Mouse (Mus musculus) spleen, postnatal 14 days (tissue): ENCODE data around the gene Yjefn3.
"Not testable (repeated sequence)": the region's sequence is repeated elsewhere in the genome, so short reads cannot be mapped to it uniquely, and the experiment has no call there.

Source experiments
- DNase-seq, 2 experiments: peaks; one replicate each; pipeline ENCODE4 v3.0.0; 2021 to 2022; ENCODE audit warnings: low spot score in 2 of 2

Gene Yjefn3

DNA sequence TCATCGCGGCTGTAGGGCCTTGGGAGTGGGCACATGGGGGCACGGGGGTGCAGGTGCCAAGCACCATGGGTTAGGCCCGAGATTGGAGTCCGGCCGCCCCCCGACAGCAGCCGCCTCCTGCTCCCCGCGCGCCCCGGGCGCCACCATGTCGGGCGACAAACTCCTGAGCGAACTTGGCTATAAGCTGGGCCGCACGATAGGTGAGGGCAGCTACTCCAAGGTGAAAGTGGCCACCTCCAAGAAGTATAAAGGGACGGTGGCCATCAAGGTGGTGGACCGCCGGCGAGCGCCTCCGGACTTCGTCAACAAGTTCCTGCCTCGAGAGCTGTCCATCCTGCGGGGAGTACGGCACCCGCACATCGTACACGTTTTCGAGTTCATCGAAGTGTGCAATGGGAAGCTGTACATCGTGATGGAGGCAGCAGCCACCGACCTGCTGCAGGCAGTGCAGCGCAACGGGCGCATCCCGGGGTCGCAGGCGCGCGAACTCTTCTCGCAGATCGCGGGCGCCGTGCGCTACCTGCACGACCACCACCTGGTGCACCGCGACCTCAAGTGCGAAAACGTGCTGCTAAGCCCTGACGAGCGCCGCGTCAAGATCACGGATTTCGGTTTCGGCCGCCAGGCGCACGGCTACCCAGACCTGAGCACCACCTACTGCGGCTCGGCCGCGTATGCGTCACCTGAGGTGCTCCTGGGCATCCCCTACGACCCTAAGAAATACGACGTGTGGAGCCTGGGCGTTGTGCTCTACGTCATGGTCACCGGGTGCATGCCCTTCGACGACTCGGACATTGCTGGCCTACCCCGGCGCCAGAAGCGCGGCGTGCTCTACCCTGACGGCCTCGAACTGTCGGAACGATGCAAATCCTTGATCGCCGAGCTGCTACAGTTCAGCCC is at the start of gene Yjefn3, which contains the start of the genes Tssk6 and Ndufa13:
Gene Yjefn3 (minus strand): TSS at position 550 of the 900 bp plus-strand sequence.
Gene Tssk6 (plus strand): TSS at position 22 of the 900 bp plus-strand sequence.
Gene Ndufa13 (minus strand): TSS at position 396 of the 900 bp plus-strand sequence.
- peak; percentile 38 to 52 for DNase-seq

DNA sequence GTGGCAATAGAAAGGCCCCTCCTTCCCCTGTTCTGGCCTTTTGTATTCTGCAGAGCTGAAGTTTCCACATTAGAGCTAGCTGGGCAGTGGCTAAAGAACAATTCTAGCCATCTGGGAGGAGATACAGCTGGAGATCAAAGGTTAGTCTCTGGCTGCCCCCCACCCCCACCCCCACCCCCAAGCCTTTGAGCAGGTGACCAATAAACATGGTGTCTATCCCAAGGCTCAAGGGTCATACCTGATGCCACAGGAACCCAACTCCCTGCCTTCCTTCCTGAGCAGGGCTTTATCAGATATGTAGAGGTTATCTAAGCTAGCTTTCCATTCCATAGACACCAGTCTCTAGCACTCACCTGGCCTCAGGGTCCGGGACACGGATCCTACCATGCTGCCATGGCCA is 47.8 kb upstream of the Yjefn3 start:
- no peak for DNase-seq

DNA sequence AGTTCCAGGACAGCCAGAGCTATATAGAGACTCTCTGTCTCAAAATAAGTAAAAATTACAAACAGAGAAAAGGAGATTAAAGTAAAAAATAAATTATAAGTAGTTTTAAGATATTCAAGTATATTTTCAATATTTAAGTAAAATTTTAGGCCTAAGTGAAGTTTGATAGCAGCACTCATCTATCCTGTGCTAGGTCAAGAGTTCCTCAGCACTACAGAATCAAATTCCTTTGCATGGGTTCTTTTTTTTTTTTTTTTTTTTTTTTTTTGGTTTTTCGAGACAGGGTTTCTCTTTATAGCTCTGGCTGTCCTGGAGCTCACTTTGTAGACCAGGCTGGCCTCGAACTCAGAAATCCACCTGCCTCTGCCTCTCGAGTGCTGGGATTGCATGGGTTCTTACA is 40.0 kb upstream of the Yjefn3 start:
- not testable (repeated sequence) for DNase-seq

DNA sequence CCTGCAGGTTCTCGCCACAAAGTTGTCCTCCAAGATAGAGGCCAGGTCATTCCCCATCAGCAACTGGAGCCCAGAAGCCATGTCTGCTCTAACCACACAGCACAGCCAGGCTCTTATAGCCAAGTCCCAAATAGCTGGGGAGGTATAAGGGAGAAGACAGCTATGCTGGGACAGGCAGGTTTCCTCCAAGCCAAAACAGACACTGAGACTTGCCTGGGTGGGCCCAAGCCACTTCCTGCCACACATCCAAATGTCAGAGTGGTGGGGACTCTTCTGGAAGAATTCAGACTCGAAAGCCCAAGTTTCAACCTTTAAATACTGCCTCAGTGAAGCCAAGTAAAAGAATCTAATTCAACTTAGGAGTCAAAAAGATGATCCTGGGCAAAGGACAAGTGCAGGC is 37.9 kb upstream of the Yjefn3 start:
- DNase-seq, result no peak

DNA sequence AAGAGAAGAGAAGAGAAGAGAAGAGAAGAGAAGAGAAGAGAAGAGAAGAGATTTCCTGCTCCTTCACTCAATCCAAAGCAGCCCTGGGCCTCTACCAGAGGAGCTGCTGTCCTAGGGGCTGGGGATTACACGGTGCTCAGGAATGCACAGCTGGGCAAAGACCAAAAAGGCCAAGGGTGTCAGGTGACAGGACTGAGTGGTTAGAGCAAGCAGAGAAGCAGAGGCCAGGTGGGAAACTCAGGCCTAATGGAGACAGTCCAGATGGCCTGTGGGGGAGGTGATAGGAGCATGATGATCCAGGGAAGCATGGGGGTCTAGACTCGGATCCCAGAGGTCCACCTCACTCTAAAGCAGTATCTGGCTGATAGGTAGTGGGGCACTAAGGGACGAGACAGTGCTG is 37.1 kb upstream of the Yjefn3 start:
- no peak for DNase-seq

DNA sequence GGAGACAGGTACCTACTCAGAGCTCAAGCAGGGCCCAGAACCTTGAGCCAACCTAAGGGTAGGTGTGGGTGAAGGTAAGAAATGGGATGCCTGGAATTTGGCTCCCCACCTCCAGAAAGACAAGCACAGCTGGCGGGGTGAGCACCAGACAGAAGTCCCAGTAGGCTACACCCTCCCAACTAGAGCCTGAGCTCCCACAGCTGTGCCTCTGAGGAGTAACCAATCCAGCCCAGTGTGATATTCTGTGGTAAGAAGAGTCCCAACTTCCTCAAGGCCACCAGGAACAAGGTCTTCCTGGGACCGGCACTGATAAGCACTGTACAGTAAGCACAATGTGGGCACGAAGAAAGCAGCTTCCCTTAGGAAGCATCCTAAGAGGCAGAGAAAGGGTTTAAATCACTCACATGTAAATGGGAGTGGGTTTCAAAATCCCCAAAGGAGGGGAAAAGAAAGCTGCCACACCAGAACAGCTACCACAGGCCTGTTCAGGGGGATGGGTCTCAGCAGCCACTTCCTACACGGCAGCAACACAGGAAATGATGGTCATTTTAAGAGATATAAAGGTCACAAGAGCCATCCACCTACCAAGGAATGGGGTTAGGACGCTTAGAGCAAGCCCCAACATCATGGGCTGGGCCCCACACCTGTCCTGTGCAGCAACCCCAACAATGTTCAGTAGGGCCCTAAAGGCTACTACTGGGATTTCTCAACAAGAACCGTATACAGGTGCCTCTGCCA is 35.9 kb upstream of the Yjefn3 start:
- no peak for DNase-seq

DNA sequence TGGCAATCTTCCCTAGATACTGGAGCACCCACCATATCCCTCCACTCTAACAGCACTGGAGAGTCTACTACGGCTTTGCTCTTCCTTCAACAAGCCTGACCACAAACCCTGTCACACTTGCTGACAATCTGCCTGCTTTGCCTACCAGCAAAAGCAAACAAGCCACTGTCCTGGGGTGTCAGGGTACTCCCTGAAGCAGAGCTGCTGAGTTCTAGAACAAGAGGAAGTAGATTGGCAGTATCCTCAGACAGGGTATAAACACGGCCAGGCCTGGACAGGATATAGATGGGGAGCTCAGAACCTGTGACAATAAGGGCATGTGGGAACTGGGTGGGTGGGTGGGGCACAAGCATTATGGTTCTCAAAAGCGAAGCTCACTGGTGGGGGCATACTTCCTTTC is 35.0 kb upstream of the Yjefn3 start:
- no peak for DNase-seq

DNA sequence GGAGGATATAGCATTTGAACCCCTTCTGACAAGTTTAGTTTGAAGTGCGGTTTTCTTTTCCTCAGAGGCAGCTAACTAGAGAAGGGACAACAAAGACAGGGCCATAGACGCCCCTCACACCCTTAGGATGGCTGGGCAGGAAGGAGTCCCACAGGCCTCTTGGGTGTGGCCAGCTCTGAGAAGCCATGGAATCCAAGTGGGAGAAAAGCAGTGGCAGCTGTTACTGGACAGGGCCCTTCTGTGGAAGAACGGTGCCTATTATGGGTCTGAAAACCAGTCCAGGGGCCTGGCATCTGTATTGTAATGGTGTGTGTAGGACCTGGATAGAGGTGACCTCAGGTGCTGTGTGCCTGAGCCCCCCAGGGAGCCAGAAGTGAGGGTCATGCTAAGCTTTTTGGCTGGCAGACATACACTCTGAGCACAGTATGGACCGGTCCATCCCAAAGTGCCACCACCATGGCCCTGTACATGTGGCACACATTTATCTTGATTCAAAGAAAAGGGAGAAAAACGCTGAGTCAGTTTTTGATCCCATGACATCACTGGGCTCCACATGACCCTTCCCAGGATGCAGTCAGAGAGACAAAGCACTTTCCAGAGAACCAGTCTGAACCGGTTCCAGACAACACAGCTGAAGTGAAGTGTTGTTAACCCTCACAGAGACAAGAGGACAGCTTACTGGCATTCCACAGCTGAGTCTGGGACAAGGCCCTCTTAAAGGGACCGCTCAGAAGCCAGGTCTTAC is 33.7 kb upstream of the Yjefn3 start:
- no peak for DNase-seq

DNA sequence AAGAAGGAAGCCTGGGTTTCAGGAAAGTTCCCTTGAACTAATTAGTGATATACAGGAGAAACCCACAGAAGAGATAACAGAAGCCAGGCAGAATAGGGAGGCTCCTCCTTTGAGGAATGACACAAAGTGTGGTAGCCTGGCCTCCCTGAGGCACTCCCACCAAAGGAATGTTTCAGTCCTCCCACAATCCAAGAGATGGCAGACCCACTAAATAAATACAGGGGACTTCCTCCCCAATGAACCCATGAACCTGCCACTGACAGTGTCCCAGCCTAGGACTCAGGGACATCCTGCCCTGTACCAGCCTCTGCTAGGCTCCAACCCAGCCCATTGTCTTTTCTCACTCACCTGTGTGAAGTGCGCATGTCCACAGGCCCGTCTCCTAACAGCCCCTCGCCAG is 32.9 kb upstream of the Yjefn3 start:
- DNase-seq, result no peak

DNA sequence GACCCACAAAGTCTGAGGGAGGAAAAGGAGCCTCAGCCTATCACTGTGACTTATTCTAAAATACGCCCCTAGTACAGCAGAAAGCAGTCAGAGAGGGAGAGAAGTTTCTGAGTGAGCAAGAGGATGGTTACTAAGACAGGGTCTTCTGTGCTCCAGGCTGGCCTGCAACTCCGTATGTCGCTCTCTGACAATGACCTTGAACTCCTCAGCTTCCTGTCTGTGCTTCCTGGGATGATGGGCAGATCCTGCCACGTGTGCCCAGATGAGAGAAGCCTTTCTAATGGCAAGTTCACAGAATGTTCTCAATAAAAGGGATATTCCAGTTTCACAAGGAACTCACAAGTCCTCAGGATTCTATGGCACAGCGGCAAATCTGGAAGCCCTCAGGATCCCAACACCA is 32.1 kb upstream of the Yjefn3 start:
- DNase-seq, result no peak

DNA sequence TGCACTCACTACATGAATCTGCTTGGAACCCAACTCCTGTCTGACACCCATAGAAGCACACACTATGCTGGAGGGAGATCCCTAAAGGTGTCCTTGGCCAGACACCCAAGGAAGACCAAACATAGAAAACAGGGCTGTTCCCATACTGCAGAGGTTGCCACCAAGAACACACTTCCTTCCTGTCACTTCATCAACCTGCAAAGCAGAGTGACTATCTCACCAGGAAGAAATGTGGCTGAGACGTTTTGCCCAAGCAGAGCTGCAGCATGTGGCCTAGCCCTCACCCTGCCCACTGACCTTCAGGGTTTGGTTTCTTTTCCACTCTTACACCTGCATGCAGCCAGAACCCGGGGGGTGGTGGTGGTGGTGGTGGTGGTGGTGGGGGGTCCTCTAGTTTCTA is 31.3 kb upstream of the Yjefn3 start:
- DNase-seq, result no peak

DNA sequence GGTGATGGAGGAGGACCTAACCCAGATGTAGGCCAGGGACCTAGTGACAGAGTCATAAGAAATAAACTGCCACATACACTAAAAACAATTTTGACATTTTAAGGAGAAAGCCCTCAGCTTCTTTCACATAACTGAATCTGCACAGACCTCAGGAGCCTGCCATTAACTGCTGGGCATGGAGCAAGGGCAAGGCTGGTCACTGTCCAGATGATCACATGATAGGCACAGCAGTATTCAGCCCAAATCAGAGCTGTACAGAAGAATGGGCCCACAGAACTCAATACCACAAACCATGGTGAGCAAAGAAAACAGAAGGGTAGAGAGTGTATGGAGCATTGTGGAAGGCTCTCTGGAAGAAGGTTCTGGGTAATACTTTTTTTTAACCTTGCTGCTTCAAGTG is 24.4 kb upstream of the Yjefn3 start:
- no peak for DNase-seq

DNA sequence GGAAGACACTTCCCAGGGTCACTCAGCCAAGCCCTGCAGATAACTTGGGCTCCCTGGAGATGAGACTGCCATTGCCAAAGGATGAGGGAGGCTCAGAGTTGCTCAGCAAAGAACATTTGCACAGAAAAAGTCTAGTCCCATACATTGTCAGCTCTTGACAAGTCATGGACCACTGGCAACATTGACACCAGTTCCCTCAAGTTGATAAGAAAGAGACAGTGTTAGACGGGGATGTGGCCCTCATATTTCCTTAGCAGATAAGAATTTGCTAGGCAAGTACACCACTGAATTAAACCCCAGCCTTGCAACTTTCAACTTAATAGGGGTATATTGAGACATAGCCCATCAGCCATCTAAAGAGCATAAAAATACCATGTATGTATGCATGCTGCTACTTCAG is 21.5 kb upstream of the Yjefn3 start:
- no peak for DNase-seq

DNA sequence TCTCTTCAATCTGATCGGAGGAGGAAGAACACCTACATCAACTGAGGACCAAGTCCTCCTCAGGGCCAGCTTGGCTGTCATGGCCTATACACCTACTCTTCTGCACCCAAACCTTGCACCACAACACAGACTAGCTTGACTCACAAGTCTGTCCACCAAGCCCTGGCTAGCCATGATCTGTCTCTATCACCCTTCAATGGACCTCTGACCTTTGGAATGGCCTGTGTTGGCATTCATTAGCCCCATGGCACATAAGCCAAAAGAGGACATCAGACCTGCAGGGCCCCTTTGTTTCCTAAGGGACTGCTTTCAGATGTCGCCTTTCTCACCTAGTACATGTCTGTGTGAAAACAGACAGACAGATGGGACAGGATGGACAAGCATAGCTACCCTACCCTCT is 18.6 kb upstream of the Yjefn3 start:
- DNase-seq, result no peak

DNA sequence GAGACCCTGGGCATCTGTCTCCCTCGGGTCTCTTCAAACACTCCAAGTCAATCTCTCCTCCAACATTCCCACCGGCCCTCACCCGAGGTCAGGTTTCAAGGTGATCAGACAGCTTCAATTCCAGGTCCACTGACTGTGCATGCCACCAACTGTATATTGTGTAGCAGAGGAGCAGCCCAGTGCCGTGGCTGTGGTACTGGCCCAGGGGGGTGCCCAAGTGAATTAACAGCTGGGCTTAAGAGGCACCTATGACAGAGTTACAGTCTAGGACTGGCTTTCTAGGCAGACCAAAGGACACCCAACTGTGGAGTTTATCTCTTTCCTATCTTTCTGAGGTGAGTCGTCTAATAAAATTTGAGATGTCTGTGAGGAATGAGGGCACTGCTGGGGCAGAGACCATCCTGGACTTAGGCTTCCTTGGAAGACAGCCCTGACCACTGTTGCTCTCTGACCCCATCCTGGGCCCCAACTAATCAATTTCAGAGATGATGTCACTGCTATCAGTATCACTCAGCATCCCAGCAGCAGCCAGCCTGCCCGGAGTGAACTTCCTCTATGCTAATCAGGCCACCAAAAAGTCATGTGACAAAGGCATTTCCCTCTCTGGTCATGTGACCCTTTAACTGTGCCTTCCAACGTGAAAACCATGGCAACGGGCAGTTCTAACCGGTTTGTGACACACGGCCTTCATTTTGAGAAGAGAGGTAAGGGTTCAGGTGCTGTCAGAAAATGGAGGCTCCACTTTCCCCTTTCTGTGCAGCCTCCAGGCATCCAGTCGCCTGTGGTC is 17.6 kb upstream of the Yjefn3 start:
- peak; percentile 48 to 75 for DNase-seq

DNA sequence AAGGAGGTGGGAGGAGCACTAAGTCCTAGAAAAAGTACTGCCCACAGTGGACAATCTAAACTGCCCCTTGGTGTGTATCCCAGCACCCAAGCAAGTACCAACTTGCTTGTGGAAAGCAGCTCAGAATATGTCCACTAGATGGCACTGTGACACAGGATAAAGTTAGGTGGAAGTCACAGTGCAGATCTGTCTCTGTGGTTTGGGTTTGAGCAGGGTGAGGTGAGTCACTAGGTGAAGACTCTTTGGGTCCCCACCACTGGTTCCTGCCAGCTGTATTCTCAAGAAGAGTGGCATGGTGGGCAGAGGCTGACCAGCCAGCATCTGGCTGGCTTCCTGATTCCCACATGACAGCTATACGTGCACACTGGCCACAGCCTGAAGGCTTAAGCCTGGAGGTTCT is 16.5 kb upstream of the Yjefn3 start:
- peak; percentile 37 to 76 for DNase-seq

DNA sequence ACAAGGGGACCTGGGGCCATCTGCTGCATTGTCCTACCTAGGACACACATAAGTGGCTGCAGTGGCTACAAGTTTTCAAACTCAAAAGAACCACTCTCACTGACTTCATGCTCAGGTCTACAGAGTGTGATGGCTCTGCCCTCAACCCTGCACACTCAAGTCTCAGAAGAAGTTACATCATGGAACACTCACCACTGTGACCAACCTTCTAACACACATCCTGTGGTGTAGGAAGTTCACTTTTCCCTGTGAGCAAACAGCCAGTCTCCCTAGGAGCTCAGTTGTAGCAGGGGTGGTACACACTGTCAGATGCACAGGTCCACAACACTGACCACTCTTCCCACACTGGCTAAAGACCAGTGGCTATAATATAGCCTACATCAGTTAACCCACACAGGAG is 16.0 kb upstream of the Yjefn3 start:
- DNase-seq, result no peak

DNA sequence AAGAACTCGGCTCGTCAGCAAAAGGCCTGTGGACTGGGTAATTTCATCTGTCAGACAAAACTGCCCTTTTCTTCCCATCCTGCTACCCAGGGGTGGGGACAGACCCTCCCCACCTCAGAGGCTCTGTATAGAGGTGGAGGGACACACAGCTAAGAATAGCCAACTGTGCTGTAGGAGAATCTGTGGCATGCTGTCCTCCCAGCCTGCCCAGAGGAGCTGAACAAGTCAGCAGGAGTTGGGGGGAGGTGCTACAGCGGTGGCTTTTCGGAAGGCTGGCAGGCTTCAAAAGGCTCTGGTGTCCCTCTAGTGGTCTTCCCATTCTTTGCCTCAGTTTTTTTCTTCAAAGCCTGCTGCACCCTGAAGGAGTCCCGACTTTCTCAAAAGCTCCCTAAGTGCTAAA is 13.2 kb upstream of the Yjefn3 start:
- DNase-seq, result no peak

DNA sequence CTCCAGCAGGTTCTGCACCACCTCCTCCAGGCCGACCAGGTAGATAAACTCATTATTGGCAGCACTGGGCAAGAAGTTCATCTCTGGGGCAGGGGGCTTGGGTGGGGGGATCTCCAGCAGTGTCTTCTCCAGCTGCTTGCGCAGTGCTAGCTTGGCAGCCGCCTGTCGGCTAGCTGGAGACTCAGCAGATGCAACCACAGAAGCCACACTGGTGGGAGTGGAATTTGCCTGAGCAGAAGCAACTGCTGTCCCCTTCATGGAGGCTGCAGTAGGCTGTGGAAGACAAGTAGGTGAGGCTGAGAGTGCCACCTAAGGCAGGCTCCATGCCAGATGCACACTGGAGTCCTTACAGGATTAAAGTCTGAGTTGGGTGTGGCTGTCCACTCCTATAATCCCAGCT is 12.0 kb upstream of the Yjefn3 start:
- no peak for DNase-seq

DNA sequence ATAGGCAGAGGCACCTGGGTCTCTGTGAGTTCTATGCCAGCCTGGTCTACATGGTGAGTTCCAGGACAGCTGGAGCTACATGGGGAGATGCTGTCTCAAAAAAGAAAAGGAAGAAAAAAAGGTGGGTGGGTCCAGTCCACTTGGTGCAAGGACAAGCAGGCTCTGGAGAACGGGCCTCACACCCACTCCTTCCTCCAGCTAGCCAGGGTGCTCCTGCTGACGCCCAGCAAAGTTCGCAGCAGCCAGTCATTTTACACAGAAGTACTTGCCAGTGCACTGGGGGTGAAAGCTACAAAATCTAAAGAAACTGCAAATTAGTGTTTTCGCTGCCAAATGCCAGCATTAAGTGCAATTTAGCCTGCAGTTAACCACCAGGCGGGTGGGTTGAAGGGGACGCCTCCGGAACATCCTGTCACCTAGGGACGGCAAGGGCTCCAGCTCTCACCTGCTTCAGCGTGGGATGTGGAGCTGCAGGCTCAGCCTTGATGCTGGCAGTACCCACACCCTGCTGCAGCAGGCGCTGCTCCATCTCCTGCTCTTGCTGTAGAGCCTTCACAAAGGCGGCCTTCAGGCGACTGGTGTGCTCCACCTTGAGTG is 10.1 kb upstream of the Yjefn3 start:
- DNase-seq, result no peak

DNA sequence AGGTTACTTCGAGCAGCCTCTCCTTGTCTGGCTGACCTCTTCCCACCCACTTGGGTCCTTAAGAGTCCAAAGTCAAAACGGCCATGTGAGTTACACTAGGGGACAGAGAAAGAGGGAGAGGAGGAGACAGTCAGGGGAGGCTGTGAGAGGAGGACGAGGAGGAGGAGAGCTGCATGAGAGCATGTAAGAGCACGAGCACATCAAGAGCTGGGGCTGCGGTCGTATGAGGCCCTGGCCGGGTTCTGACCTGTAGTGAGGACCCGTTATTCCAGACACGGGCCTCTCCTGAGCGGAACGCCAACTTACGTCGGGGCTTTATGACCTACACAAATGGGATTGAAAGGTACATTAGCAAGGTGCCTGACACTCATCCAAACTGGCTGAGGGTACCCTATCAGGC is 9.4 kb upstream of the Yjefn3 start:
- DNase-seq, result no peak
